Mouse (Mus musculus): ENCODE measurements at regions not wholly inside any gene's neighbourhood (a gene's known extent, or its start where the extent isn't known, plus 50 kb on each side); places are given as distances from the start of the nearest gene placed in this dataset. TPM values are rescaled to one million over a fixed set of nuclear protein-coding genes. Genes with fewer than 3 reads are reported as not detected.

- WGBS (ENCODE audit: insufficient replicate concordance), result 64% methylated on average over 3 of the region's 3 CpGs
- H3K4me3 ChIP-seq (ENCODE audit: insufficient read depth in 1 of 2, low read depth in 2 of 2, low read length in 2 of 2), result no peak overlapping the region
- no peaks in the 10 kb centered on the region for H3K36me3 ChIP-seq (replicated peaks; ENCODE audit: control insufficient read depth, insufficient read depth, low read depth)
- no peaks in the 10 kb centered on the region for H3K4me1 ChIP-seq (replicated peaks; ENCODE audit: control insufficient read depth in 2 of 2, insufficient read depth in 2 of 2, low read length in 1 of 2)
- no peaks in the 10 kb centered on the region for H3K9me3 ChIP-seq (ENCODE audit: control insufficient read depth, low read length)
- TF ChIP-seq EP300 (IDR thresholded peaks at IDR 0.05; ENCODE audit: low read depth) (no peak), CTCF (IDR thresholded peaks at IDR 0.05; ENCODE audit: low read depth) (no peak)
- no peak overlapping the region for H3K9ac ChIP-seq (replicated peaks)
- ATAC-seq (ENCODE audit: insufficient read depth) (no peak), DNase-seq (ENCODE audit: low read depth in 3 of 3, low spot score in 3 of 3) (no peak)
- no peaks in the 10 kb centered on the region for H3K27me3 ChIP-seq (ENCODE audit: control insufficient read depth, insufficient read depth, low read length)
- H3K27ac ChIP-seq, result no peak overlapping the region
- no peak overlapping the region for H3K4me2 ChIP-seq (ENCODE audit: low read depth)
Observed at GRCm38 (mm10) chr13:75651941-75652340, 54.6 kb upstream of the Ell2 start.

DNA sequence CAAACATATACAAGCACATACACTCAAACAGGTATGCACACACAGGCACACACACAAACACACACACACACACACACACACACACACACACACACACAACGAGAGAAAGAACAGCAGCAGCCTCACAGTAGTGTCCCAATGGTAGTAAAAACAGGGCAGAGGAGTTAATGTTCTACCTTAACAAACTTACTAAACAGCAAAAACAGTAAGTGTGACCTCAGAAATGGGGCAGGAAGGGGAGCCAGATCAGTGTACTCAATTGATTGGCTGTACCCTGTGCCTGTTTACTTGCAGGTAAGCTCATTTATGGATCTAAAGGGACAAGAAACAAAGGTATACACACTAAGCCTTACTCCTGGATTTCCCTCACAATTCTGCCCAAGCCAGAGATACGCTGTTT lies 53.6 kb upstream of the Ell2 start:
- Histone ChIP-seq H3K36me3 (replicated peaks; ENCODE audit: control insufficient read depth, insufficient read depth, low read depth) (no peaks in the 10 kb centered on the region), H3K4me2 (ENCODE audit: low read depth) (no peak overlapping the region), H3K4me3 (ENCODE audit: insufficient read depth in 1 of 2, low read depth in 2 of 2, low read length in 2 of 2) (no peak overlapping the region), H3K4me1 (replicated peaks; ENCODE audit: control insufficient read depth in 2 of 2, insufficient read depth in 2 of 2, low read length in 1 of 2) (no peaks in the 10 kb centered on the region), H3K27me3 (ENCODE audit: control insufficient read depth, insufficient read depth, low read length) (no peaks in the 10 kb centered on the region), H3K27ac (no peak overlapping the region), H3K9me3 (ENCODE audit: control insufficient read depth, low read length) (no peaks in the 10 kb centered on the region), H3K9ac (replicated peaks) (no peak overlapping the region)
- TF ChIP-seq CTCF (IDR thresholded peaks at IDR 0.05; ENCODE audit: low read depth), result no peak
- no peak; the same call in 1 of the 2 replicates for TF ChIP-seq EP300 (IDR thresholded peaks at IDR 0.05; ENCODE audit: low read depth)
- peak; percentile 71 for ATAC-seq (ENCODE audit: insufficient read depth)
- peak in 2 of 3 experiments; percentile 7 to 20 for DNase-seq (ENCODE audit: low read depth in 3 of 3, low spot score in 3 of 3)
- WGBS (ENCODE audit: insufficient replicate concordance), result 69% methylated on average over 2 of the region's 2 CpGs

MicroRNA genes in the stretch of these regions (microRNA counts, 519-probe panel; counts per million panel counts)
- microRNA mmu-miR-682, result 69.9 counts per million

Small RNA genes in the stretch of these regions (microRNA-seq; reads per million reads assigned to microRNA genes)
- gene Mir682, result not detected

Data from liver, embryonic 14.5 days (tissue).